Mouse (Mus musculus) CH12.LX (cell line): Measurements from ENCODE around the gene Ezh1. TPM values are rescaled to one million over a fixed set of nuclear protein-coding genes. Genes with fewer than 3 reads are reported as not detected.
A peak's percentile ranks its signal among the peaks of the same experiment; 100 is the strongest.

Experiments used
- DNase-seq: peaks from one replicate; pipeline ENCODE4 v3.0.0-alpha.2; 2013; ENCODE audit errors: extremely low read depth
- H3K27ac ChIP-seq: 2 replicates; pipeline ENCODE4 v1.5.1; 2012; ENCODE audit warnings: low read depth, mild to moderate bottlenecking, control low read depth, moderate library complexity; ENCODE audit not compliant: insufficient read depth
- H3K27me3 ChIP-seq: replicated peaks from 2 replicates; pipeline ENCODE3; 2012; ENCODE audit warnings: inconsistent platforms
- H3K36me3 ChIP-seq, 2 experiments: replicated peaks in 1 of 2; 2 replicates each; pipeline versions ENCODE3 to v1.6.1; 2012; ENCODE audit warnings: inconsistent platforms in 1 of 2, low read length in 1 of 2, mild to moderate bottlenecking in 1 of 2, mixed read lengths in 1 of 2, moderate library complexity in 1 of 2; ENCODE audit not compliant: control insufficient read depth in 1 of 2, insufficient read depth in 1 of 2
- H3K4me1 ChIP-seq, 2 experiments: 2 replicates each; pipeline ENCODE4 v1.6.1; 2012; ENCODE audit warnings: inconsistent platforms in 1 of 2, moderate library complexity in 1 of 2; ENCODE audit not compliant: insufficient read depth in 2 of 2, control insufficient read depth in 1 of 2
- H3K4me2 ChIP-seq: 2 replicates; pipeline ENCODE4 v1.6.1; 2012; ENCODE audit warnings: low read depth, mild to moderate bottlenecking, control low read depth; ENCODE audit not compliant: poor library complexity, insufficient read depth, severe bottlenecking
- H3K4me3 ChIP-seq, 3 experiments: fragments of 150-350 bp in 1 of 3; sonication (generic) in 1 of 3; replicated peaks in 1 of 3; 2 replicates each; pipeline versions ENCODE3 to v1.5.1; 2011 to 2012; ENCODE audit warnings: low read depth in 2 of 3, low read length in 2 of 3, mild to moderate bottlenecking in 2 of 3, moderate library complexity in 2 of 3, control low read depth in 1 of 3, improper control_type of control experiment in 1 of 3, inconsistent platforms in 1 of 3, mixed read lengths in 1 of 3; ENCODE audit not compliant: poor library complexity in 1 of 3
- H3K79me2 ChIP-seq: replicated peaks from 2 replicates; pipeline ENCODE4 v1.6.1; 2012; ENCODE audit warnings: mild to moderate bottlenecking, moderate library complexity; ENCODE audit not compliant: control insufficient read depth, poor library complexity, insufficient read depth, severe bottlenecking; ENCODE audit errors: extremely low read depth
- H3K9ac ChIP-seq: 2 replicates; pipeline ENCODE4 v1.6.1; 2012; ENCODE audit warnings: low read depth, mild to moderate bottlenecking, control low read depth, moderate library complexity; ENCODE audit not compliant: insufficient read depth
- H3K9me3 ChIP-seq: replicated peaks from 2 replicates; pipeline ENCODE3; 2012; ENCODE audit warnings: low read length, inconsistent platforms, mixed read lengths
- CHD1 ChIP-seq: IDR thresholded peaks from 2 replicates; pipeline ENCODE4 v1.6.1; 2012; ENCODE audit warnings: low read depth, low read length, improper control_type of control experiment, inconsistent platforms
- CHD2 ChIP-seq: IDR thresholded peaks from 2 replicates; pipeline ENCODE4 v1.6.1; 2011; ENCODE audit warnings: low read length, improper control_type of control experiment
- CTCF ChIP-seq, 2 experiments: IDR thresholded peaks in 1 of 2; conservative IDR thresholded peaks in 1 of 2; 2 replicates each; pipeline ENCODE4 v1.5.1; 2011 to 2012; ENCODE audit warnings: low read depth in 2 of 2, low read length in 2 of 2, improper control_type of control experiment in 1 of 2, inconsistent platforms in 1 of 2, mild to moderate bottlenecking in 1 of 2, moderate library complexity in 1 of 2
- EP300 ChIP-seq: IDR thresholded peaks from 2 replicates; pipeline ENCODE4 v1.6.1; 2011; ENCODE audit warnings: low read length, improper control_type of control experiment
- HCFC1 ChIP-seq: IDR thresholded peaks from 2 replicates; pipeline ENCODE4 v1.6.1; 2012; ENCODE audit warnings: low read depth, mild to moderate bottlenecking, inconsistent platforms, low read length, improper control_type of control experiment
- JUND ChIP-seq: conservative IDR thresholded peaks from 2 replicates; pipeline ENCODE4 v1.6.1; 2011; ENCODE audit warnings: low read depth, low read length, improper control_type of control experiment
- KAT2A ChIP-seq: IDR thresholded peaks from 2 replicates; pipeline ENCODE4 v1.6.1; 2012; ENCODE audit warnings: low read length, improper control_type of control experiment, inconsistent platforms; ENCODE audit not compliant: insufficient replicate concordance
- MAX ChIP-seq: IDR thresholded peaks from 2 replicates; pipeline ENCODE4 v1.6.1; 2011; ENCODE audit warnings: low read length, improper control_type of control experiment
- MAZ ChIP-seq: IDR thresholded peaks from 2 replicates; pipeline ENCODE4 v1.6.1; 2012; ENCODE audit warnings: low read depth, mild to moderate bottlenecking, inconsistent platforms, low read length, improper control_type of control experiment, moderate library complexity
- MXI1 ChIP-seq: IDR thresholded peaks from 2 replicates; pipeline ENCODE4 v1.6.1; 2011; ENCODE audit warnings: mild to moderate bottlenecking, low read depth, low read length, improper control_type of control experiment
- PAX5 ChIP-seq: IDR thresholded peaks from 2 replicates; pipeline ENCODE4 v1.6.1; 2012; ENCODE audit warnings: low read length, inconsistent platforms, mixed read lengths
- POLR2A ChIP-seq: IDR thresholded peaks from 2 replicates; pipeline ENCODE4 v1.6.1; 2011; ENCODE audit warnings: low read depth, mild to moderate bottlenecking, improper control_type of control experiment, low read length
- POLR2AphosphoS2 ChIP-seq: IDR thresholded peaks from 2 replicates; pipeline ENCODE4 v1.6.1; 2011; ENCODE audit warnings: low read depth, low read length, improper control_type of control experiment
- RCOR1 ChIP-seq: conservative IDR thresholded peaks from 2 replicates; pipeline ENCODE4 v1.6.1; 2012; ENCODE audit warnings: low read depth, mild to moderate bottlenecking, inconsistent platforms, low read length, improper control_type of control experiment
- SIN3A ChIP-seq: IDR thresholded peaks from 2 replicates; pipeline ENCODE4 v1.6.1; 2012; ENCODE audit warnings: low read length, improper control_type of control experiment, inconsistent platforms
- TBP ChIP-seq: conservative IDR thresholded peaks from 2 replicates; pipeline ENCODE4 v1.6.1; 2011; ENCODE audit warnings: low read depth, low read length, improper control_type of control experiment
- TCF12 ChIP-seq: IDR thresholded peaks from 2 replicates; pipeline ENCODE4 v1.6.1; 2014; ENCODE audit warnings: low read depth, mild to moderate bottlenecking, inconsistent platforms, low read length, improper control_type of control experiment
- USF1 ChIP-seq: IDR thresholded peaks from 2 replicates; pipeline ENCODE4 v1.6.1; 2014; ENCODE audit warnings: low read depth, mild to moderate bottlenecking, inconsistent platforms, low read length, improper control_type of control experiment
- ZC3H11A ChIP-seq: IDR thresholded peaks from 2 replicates; pipeline ENCODE4 v1.6.1; 2012; ENCODE audit warnings: low read depth, mild to moderate bottlenecking, inconsistent platforms, low read length, improper control_type of control experiment
- ZKSCAN1 ChIP-seq: IDR thresholded peaks from 2 replicates; pipeline ENCODE4 v1.6.1; 2012; ENCODE audit warnings: low read depth, inconsistent platforms, low read length, improper control_type of control experiment, borderline replicate concordance
- ZNF384 ChIP-seq: IDR thresholded peaks from 2 replicates; pipeline ENCODE4 v1.6.1; 2012; ENCODE audit warnings: low read depth, low read length, improper control_type of control experiment, inconsistent platforms
- dilution Hi-C: fragments of 300-500 bp; cut with MboI; formaldehyde crosslinking; loops from 2 replicates; pipeline ENCODE4 v1.14.3; 2020; ENCODE audit warnings: low sequenced_read_pairs; ENCODE audit not compliant: extremely low pct_unique_long_range_greater_than_20kb, extremely low pct_ligation_motif_present
- in situ Hi-C: fragments of 300-500 bp; cut with MboI; formaldehyde crosslinking; loops from 3 replicates; pipeline ENCODE4 v1.14.3; 2019; ENCODE audit warnings: low sequenced_read_pairs, low pct_ligation_motif_present, low pct_unique_long_range_greater_than_20kb, mixed read lengths
- polyA plus RNA-seq: library from polyadenylated mRNA; unstranded; fragments of >175 nt; gene quantifications from 2 replicates; pipeline ENCODE4 v1.2.1, GENCODE M21; 2012; ENCODE audit warnings: low read depth; ENCODE audit not compliant: insufficient read length
- total RNA-seq, 2 experiments: library from RNA; depleted of rRNA; stranded (reverse); fragments of 300-350 nt in 1 of 2; fragments of >200 nt in 1 of 2; gene quantifications; 2 replicates each; pipeline ENCODE4 v1.2.3; 2012 to 2014

Gene Ezh1
- total and polyA plus RNA-seq, 3 experiments, result 8.7 to 15.3 (median 12.1) TPM

DNA sequence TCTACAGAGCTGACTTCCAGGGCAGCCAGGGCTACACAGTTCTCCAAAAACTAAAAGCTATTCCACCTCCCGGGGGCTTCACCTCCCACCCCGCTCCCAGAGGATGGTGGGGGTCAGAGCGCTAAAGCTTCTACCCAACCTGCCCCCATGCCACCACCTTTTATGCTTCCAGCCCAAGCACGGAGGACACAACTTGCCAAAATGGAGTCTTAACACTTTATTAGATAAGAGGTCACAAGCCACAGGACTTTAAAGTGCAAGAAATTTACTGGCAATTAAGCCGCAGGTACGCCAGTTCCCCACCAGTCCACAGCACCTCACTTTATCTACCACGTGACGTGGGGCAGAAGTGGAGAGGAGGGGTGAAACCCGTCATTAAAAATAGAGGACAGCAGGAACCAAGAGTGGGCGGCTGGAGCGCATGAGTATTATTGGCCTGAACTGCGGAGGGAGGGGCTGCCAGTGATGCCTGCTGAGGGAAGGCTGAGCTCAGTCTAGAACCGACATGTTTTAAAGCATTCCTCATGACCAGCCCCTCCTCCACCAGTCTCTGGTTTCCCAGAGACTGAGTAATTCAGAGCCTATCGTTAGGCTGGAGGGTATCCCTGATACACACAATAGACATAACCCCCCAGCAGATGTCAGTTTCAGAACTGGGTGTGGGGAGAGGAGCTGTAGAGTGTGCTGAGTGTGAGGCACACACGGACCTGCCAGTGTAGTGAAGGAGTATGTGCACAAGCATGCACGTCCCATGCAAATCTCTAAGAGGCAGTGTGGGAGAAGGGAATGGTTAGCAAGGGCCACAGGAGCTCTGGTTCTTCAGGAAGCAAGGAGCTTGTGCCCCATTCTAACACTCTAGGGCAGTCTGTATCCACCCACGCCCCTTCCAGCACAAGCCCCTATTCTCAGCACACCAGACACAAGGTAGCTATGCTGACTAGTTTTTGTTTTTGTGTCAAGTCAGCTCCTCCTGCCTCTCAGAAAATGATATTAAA lies 35.1 kb downstream of the Ezh1 start (continued):
- peak; percentile 51; the same call in 1 of the 2 replicates for TF ChIP-seq MAZ
- TF ChIP-seq RCOR1, result peak; percentile 38; the same call in 1 of the 2 replicates

DNA sequence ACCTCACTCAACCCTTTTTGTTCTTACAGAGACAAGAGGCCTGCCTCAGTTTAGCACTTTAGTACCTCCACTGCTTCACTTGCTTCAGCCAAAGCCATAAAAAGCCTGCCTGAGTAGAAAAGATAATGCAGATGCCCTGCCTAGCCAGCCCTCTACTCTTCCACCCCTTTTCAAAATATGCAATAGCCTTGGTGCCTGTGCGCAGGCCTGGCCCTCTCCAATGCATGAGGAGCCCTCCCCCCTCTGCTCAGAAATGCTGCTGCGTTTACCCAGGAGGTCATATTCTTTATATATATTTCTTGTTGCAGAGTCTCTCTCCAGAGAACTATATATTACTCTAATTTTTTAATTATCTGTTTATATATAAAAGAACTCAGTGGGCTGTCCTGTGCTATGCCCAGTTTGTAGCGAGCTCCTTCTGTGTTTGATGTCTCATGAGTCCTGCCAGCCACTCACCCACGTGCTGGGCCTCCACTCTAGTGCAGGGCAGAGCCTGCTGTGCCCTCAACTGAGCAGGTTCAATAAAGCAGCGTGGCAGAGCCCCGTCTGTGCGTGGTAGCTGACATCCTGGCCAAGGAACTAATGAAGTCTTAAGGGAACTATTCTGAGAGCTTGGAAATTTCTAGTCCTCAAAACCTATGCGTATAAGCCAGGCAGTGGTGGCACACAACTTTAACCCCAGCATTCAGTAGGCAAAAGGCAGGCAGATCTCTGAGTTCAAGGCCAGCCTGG lies 35.9 kb downstream of the Ezh1 start:
- Histone ChIP-seq H3K9me3 (no peaks in the 10 kb centered on the region), H3K9ac (no peak overlapping the region), H3K4me1 (peaks cover 15 to 34% of the 10 kb centered on the region in 2 experiments), H3K27ac (no peak overlapping the region), H3K4me3 (no peak overlapping the region), H3K36me3 (peaks cover 58 to 97% of the 10 kb centered on the region in 2 experiments), H3K4me2 (no peak overlapping the region), H3K79me2 (no peaks in the 10 kb centered on the region), H3K27me3 (no peaks in the 10 kb centered on the region)
- no peak for TF ChIP-seq USF1
- TF ChIP-seq TBP, result no peak
- TF ChIP-seq ZC3H11A, result no peak
- dilution Hi-C loops, result no loop called here
- in situ Hi-C loops, result no loop called here
- DNase-seq, result no peak

DNA sequence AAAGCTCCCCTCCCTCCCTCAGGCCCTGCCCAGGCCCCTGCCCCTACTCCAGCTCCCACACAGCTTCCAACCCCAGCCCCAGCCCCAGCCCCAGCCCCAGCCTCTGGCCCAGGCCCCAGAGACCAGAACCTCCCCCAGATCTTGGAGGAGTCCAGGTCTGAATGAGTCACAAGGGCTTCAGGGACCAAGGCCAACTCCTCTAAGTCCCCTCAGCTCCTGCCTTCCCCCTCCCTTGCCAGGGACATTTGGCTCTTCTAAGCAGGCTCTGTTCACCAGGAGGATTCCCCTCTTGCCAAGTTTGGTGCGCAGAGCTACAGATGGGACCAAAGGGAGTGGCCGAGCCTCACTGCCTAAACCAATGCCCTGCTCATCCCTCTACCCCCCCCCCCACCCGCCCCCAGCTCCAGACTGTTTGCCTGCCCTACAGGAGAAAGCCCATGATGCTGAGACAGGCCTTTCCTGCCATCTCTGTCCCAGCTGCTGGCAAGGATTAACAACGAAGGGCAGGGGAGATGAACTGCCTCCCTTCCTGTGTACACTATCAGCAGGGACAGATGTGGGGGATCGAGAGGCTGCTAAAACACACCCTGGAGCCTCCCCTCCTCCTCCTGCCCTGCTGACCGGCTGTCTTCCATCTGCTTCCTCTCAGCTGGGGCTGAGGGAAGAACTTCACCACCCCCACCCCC lies 36.6 kb downstream of the Ezh1 start:
- dilution Hi-C loops, result no loop called here
- in situ Hi-C loops, result no loop called here
- no peak overlapping the region for H3K4me3 ChIP-seq
- no peaks in the 10 kb centered on the region for H3K27me3 ChIP-seq
- TF ChIP-seq MXI1 (no peak), KAT2A (no peak), CTCF (conservative IDR thresholded peaks at IDR 0.05 in 1 of 2, IDR thresholded peaks at IDR 0.05 in 1 of 2; ENCODE audit: low read depth in 2 of 2, low read length in 2 of 2) (no peak), CHD2 (no peak), ZNF384 (no peak), CHD1 (no peak), ZC3H11A (no peak), HCFC1 (no peak), EP300 (no peak), SIN3A (no peak), MAX (no peak), POLR2AphosphoS2 (no peak), ZKSCAN1 (no peak), TCF12 (no peak), POLR2A (no peak), PAX5 (no peak), JUND (no peak)
- TF ChIP-seq, all 38 proteins: peak for 0
- DNase-seq, result no peak
- Histone ChIP-seq H3K27ac (no peak overlapping the region), H3K9me3 (no peaks in the 10 kb centered on the region), H3K4me2 (no peak overlapping the region), H3K36me3 (peaks cover 65 to 99% of the 10 kb centered on the region in 2 experiments), H3K79me2 (no peaks in the 10 kb centered on the region), H3K4me1 (peaks cover 11 to 27% of the 10 kb centered on the region in 2 experiments), H3K9ac (no peak overlapping the region)
